Mouse (Mus musculus): ENCODE data around the gene Actn1. TPM values are rescaled to one million over a fixed set of nuclear protein-coding genes. Genes with fewer than 3 reads are reported as not detected.
"Not testable (repeated sequence)": the region's sequence is repeated elsewhere in the genome, so short reads cannot be mapped to it uniquely, and the experiment has no call there.

The Actn1 gene
- 31.7 and 35.2 TPM in 2 replicates for polyA plus RNA-seq (2015; fragmentation: Nextera tagmentation; extraction: Ambion mirVana)

GRCm38 (mm10) chr12:80260056-80260743 is at the start of gene Actn1:
Gene Actn1 (minus strand): TSS chr12:80260371.
- Histone ChIP-seq H3K9ac (peak within 1 kb of the TSS; percentile 86), H3K4me3 (peak within 1 kb of the TSS; percentile 77), H3K36me3 (0 out of 2 replicates have a peak, but pooled peaks cover 5% of the 10 kb centered on the region), H3K27ac (peak within 1 kb of the TSS; percentile 98), H3K27me3 (no peaks in the 10 kb centered on the region), H3K4me1 (peaks cover 38% of the 10 kb centered on the region), H3K9me3 (no peaks in the 10 kb centered on the region), H3K4me2 (replicated peaks) (peak within 1 kb of the TSS; percentile 87)
- peak; percentile 92 for ATAC-seq (ENCODE audit: low FRiP score, low read depth)
- WGBS, result under 1% methylated on average over 51 of the region's 55 CpGs

- WGBS, result 43% methylated on average over 3 of the region's 3 CpGs
- H3K9ac ChIP-seq, result no peak overlapping the region
- ATAC-seq (ENCODE audit: low FRiP score, low read depth), result no peak
- no peak overlapping the region for H3K4me3 ChIP-seq
- H3K27me3 ChIP-seq, result no peaks in the 10 kb centered on the region
- no peaks in the 10 kb centered on the region for H3K4me1 ChIP-seq
- no peaks in the 10 kb centered on the region for H3K36me3 ChIP-seq
- H3K4me2 ChIP-seq (replicated peaks), result no peak overlapping the region
- no peaks in the 10 kb centered on the region for H3K9me3 ChIP-seq
- H3K27ac ChIP-seq, result no peak overlapping the region
Observed at GRCm38 (mm10) chr12:80307556-80307955, 47.4 kb upstream of the Actn1 start.

- Histone ChIP-seq H3K9me3 (no peaks in the 10 kb centered on the region), H3K9ac (no peak overlapping the region), H3K27me3 (no peaks in the 10 kb centered on the region), H3K36me3 (no peaks in the 10 kb centered on the region), H3K4me3 (no peak overlapping the region), H3K4me2 (replicated peaks) (no peak overlapping the region), H3K4me1 (no peaks in the 10 kb centered on the region), H3K27ac (no peak overlapping the region)
- ATAC-seq (ENCODE audit: low FRiP score, low read depth), result no peak
- WGBS, result 94% methylated on average over 3 of the region's 3 CpGs
Observed at GRCm38 (mm10) chr12:80304518-80304917, 44.3 kb upstream of the Actn1 start.

GRCm38 (mm10) chr12:80300833-80301456 is 40.8 kb upstream of the Actn1 start:
- Histone ChIP-seq H3K4me3 (no peak overlapping the region), H3K27me3 (no peaks in the 10 kb centered on the region), H3K9ac (no peak overlapping the region), H3K4me1 (no peaks in the 10 kb centered on the region), H3K36me3 (no peaks in the 10 kb centered on the region), H3K9me3 (no peaks in the 10 kb centered on the region), H3K4me2 (replicated peaks) (no peak overlapping the region), H3K27ac (no peak overlapping the region)
- 56% methylated on average over 9 of the region's 9 CpGs for WGBS
- no peak for ATAC-seq (ENCODE audit: low FRiP score, low read depth)

- H3K4me3 ChIP-seq, result no peak overlapping the region
- peak overlapping the region; percentile 10; the same call in 1 of the 2 replicates for H3K27ac ChIP-seq
- no peak overlapping the region for H3K4me2 ChIP-seq (replicated peaks)
- H3K36me3 ChIP-seq, result no peaks in the 10 kb centered on the region
- 42% methylated on average over 6 of the region's 6 CpGs for WGBS
- no peaks in the 10 kb centered on the region for H3K27me3 ChIP-seq
- no peaks in the 10 kb centered on the region for H3K9me3 ChIP-seq
- H3K4me1 ChIP-seq, result no peaks in the 10 kb centered on the region
- no peak for ATAC-seq (ENCODE audit: low FRiP score, low read depth)
- H3K9ac ChIP-seq, result no peak overlapping the region
Observed at GRCm38 (mm10) chr12:80298714-80299113, 38.5 kb upstream of the Actn1 start.

- Histone ChIP-seq H3K9me3 (no peaks in the 10 kb centered on the region), H3K9ac (no peak overlapping the region), H3K36me3 (no peaks in the 10 kb centered on the region), H3K4me2 (replicated peaks) (no peak overlapping the region), H3K4me3 (no peak overlapping the region), H3K4me1 (0 out of 2 replicates have a peak, but pooled peaks cover 4% of the 10 kb centered on the region), H3K27ac (no peak overlapping the region), H3K27me3 (no peaks in the 10 kb centered on the region)
- ATAC-seq (ENCODE audit: low FRiP score, low read depth), result no peak
- 61% methylated on average over 3 of the region's 3 CpGs for WGBS
Observed at GRCm38 (mm10) chr12:80291895-80292435, 31.8 kb upstream of the Actn1 start.

GRCm38 (mm10) chr12:80290964-80291363 is 30.8 kb upstream of the Actn1 start:
- no peak overlapping the region for H3K4me2 ChIP-seq (replicated peaks)
- 0 out of 2 replicates have a peak, but pooled peaks cover 4% of the 10 kb centered on the region for H3K4me1 ChIP-seq
- no peaks in the 10 kb centered on the region for H3K36me3 ChIP-seq
- H3K4me3 ChIP-seq, result no peak overlapping the region
- 86% methylated on average over 8 of the region's 8 CpGs for WGBS
- no peaks in the 10 kb centered on the region for H3K27me3 ChIP-seq
- no peaks in the 10 kb centered on the region for H3K9me3 ChIP-seq
- ATAC-seq (ENCODE audit: low FRiP score, low read depth), result no peak
- H3K9ac ChIP-seq, result no peak overlapping the region
- no peak overlapping the region for H3K27ac ChIP-seq

GRCm38 (mm10) chr12:80290483-80290882 is 30.3 kb upstream of the Actn1 start:
- no peak for ATAC-seq (ENCODE audit: low FRiP score, low read depth)
- H3K4me3 ChIP-seq, result no peak overlapping the region
- 0 out of 2 replicates have a peak, but pooled peaks cover 4% of the 10 kb centered on the region for H3K4me1 ChIP-seq
- H3K27ac ChIP-seq, result no peak overlapping the region
- 86% methylated on average over 4 of the region's 4 CpGs for WGBS
- H3K27me3 ChIP-seq, result no peaks in the 10 kb centered on the region
- no peak overlapping the region for H3K4me2 ChIP-seq (replicated peaks)
- H3K36me3 ChIP-seq, result no peaks in the 10 kb centered on the region
- no peak overlapping the region for H3K9ac ChIP-seq
- no peaks in the 10 kb centered on the region for H3K9me3 ChIP-seq

GRCm38 (mm10) chr12:80289722-80290121 is 29.6 kb upstream of the Actn1 start:
- Histone ChIP-seq H3K36me3 (no peaks in the 10 kb centered on the region), H3K4me3 (no peak overlapping the region), H3K4me2 (replicated peaks) (no peak overlapping the region), H3K27me3 (no peaks in the 10 kb centered on the region), H3K4me1 (0 out of 2 replicates have a peak, but pooled peaks cover 4% of the 10 kb centered on the region), H3K9me3 (no peaks in the 10 kb centered on the region), H3K9ac (no peak overlapping the region), H3K27ac (no peak overlapping the region)
- WGBS, result 75% methylated on average over 3 of the region's 3 CpGs
- ATAC-seq (ENCODE audit: low FRiP score, low read depth), result no peak

- no peak for ATAC-seq (ENCODE audit: low FRiP score, low read depth)
- Histone ChIP-seq H3K4me1 (peaks cover 5% of the 10 kb centered on the region), H3K27ac (no peak overlapping the region), H3K4me2 (replicated peaks) (no peak overlapping the region), H3K9ac (no peak overlapping the region), H3K27me3 (no peaks in the 10 kb centered on the region), H3K9me3 (no peaks in the 10 kb centered on the region), H3K4me3 (no peak overlapping the region), H3K36me3 (no peaks in the 10 kb centered on the region)
- 64% methylated on average over 5 of the region's 5 CpGs for WGBS
Observed at GRCm38 (mm10) chr12:80285890-80286289, 25.7 kb upstream of the Actn1 start.

- not testable (repeated sequence) for H3K4me3 ChIP-seq; H3K9me3 ChIP-seq; ATAC-seq (ENCODE audit: low FRiP score, low read depth); H3K9ac ChIP-seq; H3K4me2 ChIP-seq (replicated peaks); H3K36me3 ChIP-seq; H3K27ac ChIP-seq; H3K27me3 ChIP-seq
- peaks cover 13% of the 10 kb centered on the region for H3K4me1 ChIP-seq
- 75% methylated on average over 2 of the region's 2 CpGs for WGBS
Observed at GRCm38 (mm10) chr12:80284251-80284650, 24.1 kb upstream of the Actn1 start.

GRCm38 (mm10) chr12:80278866-80279265 is 18.7 kb upstream of the Actn1 start:
- 91% methylated on average over 10 of the region's 10 CpGs for WGBS
- H3K27ac ChIP-seq, result no peak overlapping the region
- no peaks in the 10 kb centered on the region for H3K27me3 ChIP-seq
- H3K4me1 ChIP-seq, result peaks cover 13% of the 10 kb centered on the region
- no peak overlapping the region for H3K9ac ChIP-seq
- no peaks in the 10 kb centered on the region for H3K36me3 ChIP-seq
- H3K4me3 ChIP-seq, result no peak overlapping the region
- no peaks in the 10 kb centered on the region for H3K9me3 ChIP-seq
- no peak overlapping the region for H3K4me2 ChIP-seq (replicated peaks)
- ATAC-seq (ENCODE audit: low FRiP score, low read depth), result no peak

All from limb, embryonic 13.5 days (tissue).